Mouse (Mus musculus) brain, embryonic 14.5 days (tissue): ENCODE results near the gene Vps37b. TPM values are rescaled to one million over a fixed set of nuclear protein-coding genes. Genes with fewer than 3 reads are reported as not detected.

Experiments used
- DNase-seq: peaks from one replicate; pipeline ENCODE4 v3.0.0-alpha.2; 2011; ENCODE audit warnings: low read depth
- CTCF ChIP-seq: fragments of 200-500 bp; IDR thresholded peaks from 2 replicates; pipeline ENCODE4 v1.5.1; 2012; ENCODE audit warnings: inconsistent platforms, mild to moderate bottlenecking, moderate library complexity, borderline replicate concordance; ENCODE audit not compliant: insufficient read depth, insufficient read length; ENCODE audit errors: extremely low read depth
- POLR2A ChIP-seq: fragments of 200-500 bp; IDR thresholded peaks from 2 replicates; pipeline ENCODE4 v1.6.1; 2012; ENCODE audit warnings: mild to moderate bottlenecking, inconsistent platforms, borderline replicate concordance; ENCODE audit not compliant: poor library complexity, insufficient read depth, insufficient read length, severe bottlenecking; ENCODE audit errors: extremely low read depth
- polyA plus RNA-seq: library from polyadenylated mRNA; depleted of rRNA; stranded (reverse); fragments of >200 nt; gene quantifications from 2 replicates; pipeline ENCODE4 v1.2.3, GENCODE M21; 2012; rRNA removed

Gene Vps37b
- polyA plus RNA-seq, 1 experiment: 79.9 TPM

GRCm38 (mm10) chr5:123961046-123961445 is 71.0 kb downstream of the Vps37b start:
- DNase-seq: no peak
- TF ChIP-seq POLR2A: no peak
- no peak for TF ChIP-seq CTCF

GRCm38 (mm10) chr5:123960129-123960528 is 71.9 kb downstream of the Vps37b start:
- no peak for TF ChIP-seq POLR2A
- TF ChIP-seq CTCF: no peak
- DNase-seq: no peak

- no peak for DNase-seq
- no peak for TF ChIP-seq CTCF
These were observed 73.1 kb downstream of the Vps37b start for GRCm38 (mm10) chr5:123959018-123959417.

- DNase-seq: no peak
- TF ChIP-seq POLR2A: no peak
- TF ChIP-seq CTCF: no peak
These were observed 74.9 kb downstream of the Vps37b start for GRCm38 (mm10) chr5:123957213-123957612.

Other genes starting within 250 kb of the Vps37b start
- gene Hcar2, start 166.8 kb downstream of the Vps37b start, polyA plus RNA-seq: 0.07 and 0.30 TPM in 2 replicates
- gene Hcar1, start 152.2 kb downstream of the Vps37b start, polyA plus RNA-seq: 0.23 and 0.48 TPM in 2 replicates
- gene Denr, start 125.1 kb downstream of the Vps37b start, polyA plus RNA-seq: 27.8 and 37.4 TPM in 2 replicates
- gene Gm43518, start 104.9 kb downstream of the Vps37b start, polyA plus RNA-seq: 1.4 and 2.3 TPM in 2 replicates
- gene Ccdc62, start 101.6 kb downstream of the Vps37b start, polyA plus RNA-seq: 6.8 and 7.1 TPM in 2 replicates
- 17.7 and 23.9 TPM in 2 replicates for gene Hip1r, start 58.6 kb downstream of the Vps37b start, polyA plus RNA-seq
- 6.5 and 9.6 TPM in 2 replicates for gene Abcb9, start 63.5 kb upstream of the Vps37b start, polyA plus RNA-seq
- gene Ogfod2, start 80.0 kb upstream of the Vps37b start, polyA plus RNA-seq: 38.1 and 47.2 TPM in 2 replicates
- gene Arl6ip4, start 83.8 kb upstream of the Vps37b start, polyA plus RNA-seq: 64.5 and 67.8 TPM in 2 replicates
- gene Pitpnm2, start 217.5 kb upstream of the Vps37b start, polyA plus RNA-seq: 51.9 and 61.2 TPM in 2 replicates